Mouse (Mus musculus) c-Kit-positive CD71-positive TER-119-positive erythroid progenitor cells, embryonic 14.5 days (primary cell): ENCODE measurements at regions not wholly inside any gene's neighbourhood (a gene's known extent, or its start where the extent isn't known, plus 50 kb on each side); places are given as distances from the start of the nearest gene placed in this dataset.
"Not testable (repeated sequence)": the region's sequence is repeated elsewhere in the genome, so short reads cannot be mapped to it uniquely, and the experiment has no call there.

ENCODE experiments used
- DNase-seq: peaks from one replicate; pipeline ENCODE4 v3.0.0-alpha.2; 2013; ENCODE audit warnings: low spot score

- DNase-seq, result no peak
These were observed 59.1 kb downstream of the Klf6 start for GRCm38 (mm10) chr13:5920422-5920821.

GRCm38 (mm10) chr13:5931433-5931832 lies 70.2 kb downstream of the Klf6 start:
- DNase-seq, result no peak

DNA sequence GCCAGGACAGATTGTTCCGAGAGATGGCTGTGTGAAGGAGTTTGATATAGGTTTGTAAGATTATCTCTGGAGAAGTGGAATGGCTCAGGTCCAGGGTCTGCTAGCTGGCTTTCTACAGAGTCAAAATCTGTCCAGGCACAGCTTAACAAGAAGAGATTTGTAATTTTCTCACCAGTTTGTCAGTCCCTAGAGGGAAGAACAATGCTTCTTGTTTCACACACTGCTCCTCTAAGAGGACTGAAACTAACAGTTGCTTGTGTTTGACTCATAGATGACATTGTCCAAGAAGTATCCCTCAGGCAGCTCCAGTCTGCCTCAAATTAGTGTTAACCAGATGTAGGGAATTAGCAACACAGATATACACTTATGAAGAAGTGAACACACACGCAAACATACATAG lies 76.2 kb downstream of the Klf6 start:
- DNase-seq, result no peak

DNA sequence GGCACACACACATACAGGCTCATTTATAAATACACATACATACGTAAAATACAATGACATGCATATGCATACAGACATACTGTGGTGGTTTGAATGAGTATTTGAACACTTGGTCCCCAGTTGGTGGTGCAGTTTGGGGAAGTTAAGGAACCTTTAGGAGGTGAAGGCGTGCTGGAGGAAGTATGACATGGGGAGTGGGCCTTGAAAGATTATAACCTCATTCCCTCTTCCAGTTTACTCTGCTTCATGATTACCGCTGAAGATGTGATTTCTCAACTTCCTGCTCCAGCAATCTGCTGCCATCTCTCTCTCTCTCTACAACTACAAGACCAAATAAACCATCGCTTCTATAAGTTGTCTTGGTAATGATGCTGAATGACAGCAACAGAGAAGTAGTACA lies 76.7 kb downstream of the Klf6 start:
- no peak for DNase-seq

DNA sequence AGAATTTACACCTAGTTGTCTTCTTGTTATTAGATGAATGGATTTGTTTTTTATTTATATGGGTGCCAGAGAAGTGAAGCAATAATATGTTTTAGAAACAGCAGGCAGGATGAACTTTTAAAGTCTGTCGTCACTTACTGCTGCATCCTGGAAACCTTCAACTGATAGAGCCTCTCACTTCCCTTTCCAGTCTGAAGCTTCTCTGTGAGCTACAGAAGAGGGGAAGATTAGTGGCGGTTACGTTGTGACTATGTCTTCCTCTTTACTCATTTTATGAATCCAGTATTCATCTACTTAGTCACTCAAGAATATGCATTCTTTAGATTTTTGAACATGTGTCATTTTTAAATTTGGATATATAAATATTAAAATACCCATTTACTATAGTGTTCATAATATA lies 78.1 kb downstream of the Klf6 start:
- no peak for DNase-seq

GRCm38 (mm10) chr13:5952863-5953262 lies 91.6 kb downstream of the Klf6 start:
- no peak for DNase-seq

- not testable (repeated sequence) for DNase-seq
These were observed 93.8 kb downstream of the Klf6 start for GRCm38 (mm10) chr13:5955121-5955520.

- DNase-seq, result no peak
These were observed 94.9 kb downstream of the Klf6 start for GRCm38 (mm10) chr13:5956145-5956544.

- no peak for DNase-seq
These were observed 101.7 kb downstream of the Klf6 start for GRCm38 (mm10) chr13:5962947-5963346.

- DNase-seq, result no peak
These were observed 103.3 kb downstream of the Klf6 start for GRCm38 (mm10) chr13:5964626-5965025.

GRCm38 (mm10) chr13:5978615-5979014 lies 117.3 kb downstream of the Klf6 start:
- DNase-seq, result no peak

DNA sequence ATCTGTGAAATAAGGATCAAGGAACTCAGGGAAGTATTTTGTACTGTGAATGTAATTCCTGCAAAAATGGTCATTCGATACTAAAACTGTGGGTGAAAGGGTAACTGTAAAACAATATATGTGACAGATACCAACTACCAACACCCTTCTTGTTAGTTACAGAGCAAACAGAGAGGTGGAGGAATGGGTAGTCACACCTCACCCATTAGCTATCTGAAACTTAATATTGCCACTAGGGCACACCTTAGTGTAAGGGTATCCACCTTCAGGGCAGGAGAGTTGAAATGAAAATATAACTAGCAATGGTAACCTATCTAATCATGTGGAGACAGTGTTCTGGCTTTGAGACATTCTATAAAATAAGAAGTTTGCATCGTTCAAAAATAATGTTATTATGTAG lies 126.2 kb downstream of the Klf6 start:
- no peak for DNase-seq

DNA sequence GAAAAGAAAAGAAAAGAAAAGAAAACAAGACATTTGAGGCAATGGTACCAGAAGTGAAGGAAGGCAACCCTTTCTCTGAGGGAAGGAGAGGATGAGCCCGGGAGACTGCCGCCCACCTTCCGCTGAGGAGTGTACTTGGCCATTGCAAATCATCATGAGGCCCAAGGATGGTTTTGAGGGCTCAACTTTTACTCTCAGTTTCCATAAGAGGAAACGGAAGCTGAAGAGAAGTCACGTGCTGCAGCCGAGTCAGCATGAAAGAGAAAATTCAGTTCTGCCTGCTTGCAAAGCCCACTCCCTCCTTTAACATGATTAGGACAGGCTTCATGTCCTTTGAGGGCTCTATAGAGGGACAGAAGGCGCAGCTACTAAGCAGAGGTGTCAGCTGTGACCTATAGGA lies 127.1 kb downstream of the Klf6 start:
- DNase-seq, result no peak

DNA sequence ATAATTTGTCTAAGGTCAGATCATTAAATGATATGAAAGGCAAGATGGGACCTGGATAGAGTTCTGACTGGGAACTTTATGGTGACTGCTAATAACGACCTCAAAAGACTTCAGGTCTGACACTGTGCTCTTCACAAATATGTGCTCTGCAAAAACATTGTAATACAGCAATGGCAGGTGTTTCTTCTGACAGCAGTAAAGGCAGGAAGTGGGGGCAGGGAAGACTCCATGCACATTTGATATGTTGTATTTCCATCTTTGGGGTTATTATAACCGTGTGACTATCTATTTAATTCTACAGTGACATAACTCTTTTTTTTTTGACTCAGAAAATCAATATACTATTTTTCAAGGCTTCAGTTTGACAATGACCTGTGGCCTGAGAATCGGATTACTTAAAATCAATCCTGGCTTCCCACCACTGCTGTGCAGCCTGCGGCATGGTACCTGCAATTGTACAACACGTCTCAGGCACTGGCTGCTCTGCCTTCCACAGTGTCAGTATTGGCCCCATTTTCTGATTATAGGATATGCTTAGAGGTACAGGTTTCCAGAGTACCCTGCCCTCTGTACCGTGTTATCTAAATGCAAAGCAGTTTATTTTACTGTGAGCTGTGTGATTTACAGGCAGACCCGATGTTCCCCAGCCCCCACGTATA lies 139.4 kb downstream of the Klf6 start:
- DNase-seq, result no peak

DNA sequence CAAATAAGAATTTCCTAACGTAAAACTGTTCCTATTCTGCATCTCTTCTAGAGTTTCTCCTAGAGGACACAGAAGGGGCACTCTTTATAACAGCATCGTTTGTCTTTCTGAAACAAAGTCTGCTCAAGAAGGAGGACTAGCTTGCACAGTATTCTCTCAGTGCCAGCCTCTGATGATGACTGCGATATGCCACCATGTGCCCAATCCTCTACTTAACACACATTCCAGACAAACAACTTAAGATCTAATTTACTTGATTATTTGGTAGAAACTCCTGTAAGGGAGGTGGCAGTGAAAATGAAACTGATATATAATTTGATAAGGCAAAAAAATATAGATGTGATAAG lies 139.9 kb downstream of the Klf6 start:
- DNase-seq, result no peak

DNA sequence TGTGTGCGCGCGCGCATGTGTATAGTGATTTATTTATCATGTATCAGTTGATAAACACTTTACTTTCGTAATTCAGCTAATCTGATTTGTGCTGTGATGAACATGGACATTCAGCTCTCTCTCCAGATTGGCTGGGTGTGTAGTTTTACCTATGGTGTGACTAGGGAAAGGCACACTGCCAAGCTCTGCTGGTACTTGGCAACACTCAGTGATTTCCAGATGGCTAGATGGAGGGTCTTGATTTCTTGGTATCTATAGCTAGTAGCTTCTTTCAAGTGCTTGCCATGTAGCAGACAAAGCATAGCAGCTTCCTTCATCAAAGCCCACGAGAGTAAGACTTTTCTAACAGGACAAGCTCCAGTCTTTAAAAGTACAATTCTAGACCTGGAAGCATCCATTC lies 144.6 kb downstream of the Klf6 start:
- DNase-seq, result no peak

DNA sequence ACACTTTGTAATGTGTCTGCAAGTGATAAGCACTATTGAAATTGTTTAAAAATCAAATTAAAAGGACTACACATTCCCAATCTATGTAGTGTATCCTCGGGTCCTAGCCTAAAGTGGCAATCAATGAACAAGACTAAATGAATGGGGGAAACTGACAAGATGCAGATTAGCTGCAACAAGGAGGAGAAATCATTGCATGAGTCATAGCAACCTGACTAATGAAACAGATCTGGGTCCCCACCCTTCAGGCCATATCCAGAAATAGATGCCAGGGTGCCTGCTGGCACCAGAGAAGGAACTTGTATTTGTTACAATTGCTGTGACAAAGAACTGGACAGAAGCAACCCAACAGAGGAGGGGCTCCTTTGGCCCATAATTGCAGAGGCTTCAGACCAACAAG lies 148.4 kb downstream of the Klf6 start:
- DNase-seq, result no peak

GRCm38 (mm10) chr13:6027207-6027606 lies 165.9 kb downstream of the Klf6 start:
- no peak for DNase-seq

GRCm38 (mm10) chr13:6028878-6029277 lies 167.6 kb downstream of the Klf6 start:
- DNase-seq, result no peak

- no peak for DNase-seq
These were observed 168.2 kb downstream of the Klf6 start for GRCm38 (mm10) chr13:6029461-6029860.

- DNase-seq, result no peak
These were observed 168.8 kb downstream of the Klf6 start for GRCm38 (mm10) chr13:6030128-6030527.

- DNase-seq, result no peak
These were observed 178.8 kb downstream of the Klf6 start for GRCm38 (mm10) chr13:6040132-6040531.

DNA sequence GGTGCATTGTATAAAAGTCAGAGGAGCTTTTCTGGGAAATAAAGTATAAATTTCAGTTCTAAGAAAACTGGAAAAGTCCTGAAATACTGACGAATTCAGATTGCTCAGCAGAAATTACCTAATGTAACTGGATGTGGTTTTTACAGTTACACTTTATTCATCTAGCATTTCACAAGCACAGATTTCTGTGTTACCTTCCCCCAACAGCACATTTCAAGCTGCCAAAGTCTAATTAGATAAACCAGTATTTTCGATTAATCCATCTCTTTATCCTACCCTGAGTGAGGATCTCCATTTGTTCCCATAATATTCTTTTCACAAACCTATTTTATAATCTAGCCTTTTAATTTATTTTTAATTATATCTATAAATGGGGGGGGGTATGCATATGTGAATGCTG lies 179.4 kb downstream of the Klf6 start:
- no peak for DNase-seq

GRCm38 (mm10) chr13:6042495-6042894 lies 181.2 kb downstream of the Klf6 start:
- no peak for DNase-seq
